Mouse (Mus musculus): ENCODE data around the gene Mrpl22. TPM values are rescaled to one million over a fixed set of nuclear protein-coding genes. Genes with fewer than 3 reads are reported as not detected.
A peak's percentile ranks its signal among the peaks of the same experiment; 100 is the strongest.

Gene Mrpl22
- polyA plus RNA-seq, 1 experiment from 2014 or later: 117 TPM

- H3K4me3 ChIP-seq (ENCODE audit: low read depth, low read length): no peak overlapping the region
- H3K27ac ChIP-seq (ENCODE audit: low read depth, low read length): no peak overlapping the region
Measured at GRCm38 (mm10) chr11:58135296-58135695, 36.2 kb upstream of the Mrpl22 start.

GRCm38 (mm10) chr11:58136677-58137076, 34.8 kb upstream of the Mrpl22 start:
- no peak overlapping the region for H3K9ac ChIP-seq (ENCODE audit: low read depth, low read length)
- no peak for ATAC-seq (ENCODE audit: low FRiP score)
- no peak overlapping the region for H3K27ac ChIP-seq (ENCODE audit: low read depth, low read length)
- H3K4me1 ChIP-seq (replicated peaks; ENCODE audit: control insufficient read depth, insufficient read depth, low read length): no peaks in the 10 kb centered on the region
- no peak overlapping the region for H3K4me3 ChIP-seq (ENCODE audit: low read depth, low read length)
- DNase-seq (ENCODE audit: low spot score): no peak
- WGBS: 95% methylated on average over 6 of the region's 6 CpGs
- peaks cover 9% of the 10 kb centered on the region for H3K36me3 ChIP-seq (ENCODE audit: control insufficient read depth, insufficient read depth, low read length)
- no peaks in the 10 kb centered on the region for H3K9me3 ChIP-seq (ENCODE audit: control insufficient read depth, low read length)
- H3K4me2 ChIP-seq (replicated peaks; ENCODE audit: low read depth, low read length): no peak overlapping the region
- no peaks in the 10 kb centered on the region for H3K27me3 ChIP-seq (ENCODE audit: control insufficient read depth, insufficient read depth, low read length)

More at GRCm38 (mm10) chr11:58135296-58135695, 36.2 kb upstream of the Mrpl22 start:
- Histone ChIP-seq H3K4me1 (replicated peaks; ENCODE audit: control insufficient read depth, insufficient read depth, low read length) (no peaks in the 10 kb centered on the region), H3K9me3 (ENCODE audit: control insufficient read depth, low read length) (no peaks in the 10 kb centered on the region), H3K36me3 (ENCODE audit: control insufficient read depth, insufficient read depth, low read length) (0 out of 2 replicates have a peak, but pooled peaks cover 7% of the 10 kb centered on the region), H3K9ac (ENCODE audit: low read depth, low read length) (no peak overlapping the region), H3K4me2 (replicated peaks; ENCODE audit: low read depth, low read length) (no peak overlapping the region), H3K27me3 (ENCODE audit: control insufficient read depth, insufficient read depth, low read length) (no peaks in the 10 kb centered on the region)
- no peak for ATAC-seq (ENCODE audit: low FRiP score)
- DNase-seq (ENCODE audit: low spot score): no peak

- WGBS: 77% methylated on average over 11 of the region's 11 CpGs
- H3K27ac ChIP-seq (ENCODE audit: low read depth, low read length): 0 out of 2 replicates have a peak overlapping the region, but pooled peaks have one; percentile 18
- ATAC-seq (ENCODE audit: low FRiP score): no peak
Measured at GRCm38 (mm10) chr11:58138821-58139220, 32.6 kb upstream of the Mrpl22 start.

DNA sequence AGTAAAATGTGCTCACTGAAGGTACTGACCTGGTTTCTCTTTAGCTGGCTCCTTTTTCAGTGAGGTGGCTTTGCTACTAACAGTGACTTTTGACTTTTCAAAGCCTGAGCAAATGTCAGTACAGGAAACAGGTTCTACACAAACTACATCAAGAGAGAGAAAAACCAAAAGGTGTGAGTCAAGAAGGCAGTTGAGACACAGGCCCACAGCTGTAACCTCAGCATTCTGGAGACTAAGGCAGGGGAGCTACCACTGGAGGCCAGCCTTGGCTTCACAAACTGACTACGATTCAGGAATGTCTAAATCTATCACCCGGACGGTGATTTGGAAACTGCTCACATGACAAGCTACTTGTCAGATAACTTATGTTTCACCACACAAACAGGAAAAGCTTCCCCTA, 32.0 kb upstream of the Mrpl22 start:
- H3K27me3 ChIP-seq (ENCODE audit: control insufficient read depth, insufficient read depth, low read length): no peaks in the 10 kb centered on the region
- ATAC-seq (ENCODE audit: low FRiP score) (no peak), DNase-seq (ENCODE audit: low spot score) (no peak)
- peaks cover 9% of the 10 kb centered on the region for H3K36me3 ChIP-seq (ENCODE audit: control insufficient read depth, insufficient read depth, low read length)
- no peaks in the 10 kb centered on the region for H3K9me3 ChIP-seq (ENCODE audit: control insufficient read depth, low read length)
- H3K27ac ChIP-seq (ENCODE audit: low read depth, low read length): no peak overlapping the region
- H3K4me1 ChIP-seq (replicated peaks; ENCODE audit: control insufficient read depth, insufficient read depth, low read length): no peaks in the 10 kb centered on the region
- 89% methylated on average over 3 of the region's 3 CpGs for WGBS
- no peak overlapping the region for H3K9ac ChIP-seq (ENCODE audit: low read depth, low read length)
- no peak overlapping the region for H3K4me3 ChIP-seq (ENCODE audit: low read depth, low read length)
- H3K4me2 ChIP-seq (replicated peaks; ENCODE audit: low read depth, low read length): no peak overlapping the region

More at GRCm38 (mm10) chr11:58138821-58139220, 32.6 kb upstream of the Mrpl22 start:
- Histone ChIP-seq H3K9me3 (ENCODE audit: control insufficient read depth, low read length) (no peaks in the 10 kb centered on the region), H3K9ac (ENCODE audit: low read depth, low read length) (no peak overlapping the region), H3K4me2 (replicated peaks; ENCODE audit: low read depth, low read length) (no peak overlapping the region), H3K4me1 (replicated peaks; ENCODE audit: control insufficient read depth, insufficient read depth, low read length) (no peaks in the 10 kb centered on the region), H3K4me3 (ENCODE audit: low read depth, low read length) (no peak overlapping the region), H3K27me3 (ENCODE audit: control insufficient read depth, insufficient read depth, low read length) (no peaks in the 10 kb centered on the region), H3K36me3 (ENCODE audit: control insufficient read depth, insufficient read depth, low read length) (peaks cover 9% of the 10 kb centered on the region)
- peak; percentile 4 for DNase-seq (ENCODE audit: low spot score)

- H3K9me3 ChIP-seq (ENCODE audit: control insufficient read depth, low read length): no peaks in the 10 kb centered on the region
- H3K4me1 ChIP-seq (replicated peaks; ENCODE audit: control insufficient read depth, insufficient read depth, low read length): no peaks in the 10 kb centered on the region
- H3K36me3 ChIP-seq (ENCODE audit: control insufficient read depth, insufficient read depth, low read length): peaks cover 12% of the 10 kb centered on the region
- no peak overlapping the region for H3K4me3 ChIP-seq (ENCODE audit: low read depth, low read length)
- no peak overlapping the region for H3K9ac ChIP-seq (ENCODE audit: low read depth, low read length)
- ATAC-seq (ENCODE audit: low FRiP score): no peak
- no peak overlapping the region for H3K27ac ChIP-seq (ENCODE audit: low read depth, low read length)
- H3K27me3 ChIP-seq (ENCODE audit: control insufficient read depth, insufficient read depth, low read length): no peaks in the 10 kb centered on the region
- no peak overlapping the region for H3K4me2 ChIP-seq (replicated peaks; ENCODE audit: low read depth, low read length)
- 90% methylated on average over 9 of the region's 9 CpGs for WGBS
- no peak for DNase-seq (ENCODE audit: low spot score)
Measured at GRCm38 (mm10) chr11:58143704-58144426, 27.6 kb upstream of the Mrpl22 start.

DNA sequence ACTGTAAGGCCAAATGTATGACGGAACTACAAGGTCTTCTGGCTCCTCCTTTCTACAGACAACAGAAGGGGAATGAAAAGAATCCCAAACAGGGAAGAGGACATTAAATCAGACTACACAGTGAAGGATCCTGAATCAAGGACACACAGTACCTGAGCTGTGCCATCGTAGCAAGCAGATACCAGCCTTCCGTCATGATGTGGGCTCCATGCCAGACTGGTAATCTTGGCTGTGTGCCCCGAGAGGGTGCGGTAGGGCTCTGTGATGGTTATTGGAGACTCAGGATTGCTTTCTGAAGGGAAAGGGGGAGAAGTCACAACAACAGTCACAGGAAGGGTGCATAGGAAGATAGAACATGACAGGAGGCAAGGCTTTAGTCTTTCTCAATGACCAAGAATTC, 25.2 kb upstream of the Mrpl22 start:
- Histone ChIP-seq H3K27ac (ENCODE audit: low read depth, low read length) (no peak overlapping the region), H3K4me3 (ENCODE audit: low read depth, low read length) (no peak overlapping the region), H3K27me3 (ENCODE audit: control insufficient read depth, insufficient read depth, low read length) (no peaks in the 10 kb centered on the region), H3K4me1 (replicated peaks; ENCODE audit: control insufficient read depth, insufficient read depth, low read length) (no peaks in the 10 kb centered on the region), H3K9me3 (ENCODE audit: control insufficient read depth, low read length) (no peaks in the 10 kb centered on the region), H3K36me3 (ENCODE audit: control insufficient read depth, insufficient read depth, low read length) (peaks cover 7% of the 10 kb centered on the region; the same call in 1 of the 2 replicates), H3K4me2 (replicated peaks; ENCODE audit: low read depth, low read length) (no peak overlapping the region), H3K9ac (ENCODE audit: low read depth, low read length) (no peak overlapping the region)
- no peak for DNase-seq (ENCODE audit: low spot score)
- no peak for ATAC-seq (ENCODE audit: low FRiP score)
- WGBS: 95% methylated on average over 5 of the region's 5 CpGs

GRCm38 (mm10) chr11:58155458-58155857, 16.0 kb upstream of the Mrpl22 start:
- Histone ChIP-seq H3K4me2 (replicated peaks; ENCODE audit: low read depth, low read length) (no peak overlapping the region), H3K9me3 (ENCODE audit: control insufficient read depth, low read length) (no peaks in the 10 kb centered on the region), H3K27me3 (ENCODE audit: control insufficient read depth, insufficient read depth, low read length) (no peaks in the 10 kb centered on the region), H3K9ac (ENCODE audit: low read depth, low read length) (no peak overlapping the region), H3K36me3 (ENCODE audit: control insufficient read depth, insufficient read depth, low read length) (0 out of 2 replicates have a peak, but pooled peaks cover 3% of the 10 kb centered on the region), H3K4me3 (ENCODE audit: low read depth, low read length) (no peak overlapping the region), H3K4me1 (replicated peaks; ENCODE audit: control insufficient read depth, insufficient read depth, low read length) (no peaks in the 10 kb centered on the region), H3K27ac (ENCODE audit: low read depth, low read length) (no peak overlapping the region)
- WGBS: 95% methylated on average over 9 of the region's 9 CpGs
- ATAC-seq (ENCODE audit: low FRiP score): no peak
- DNase-seq (ENCODE audit: low spot score): no peak

DNA sequence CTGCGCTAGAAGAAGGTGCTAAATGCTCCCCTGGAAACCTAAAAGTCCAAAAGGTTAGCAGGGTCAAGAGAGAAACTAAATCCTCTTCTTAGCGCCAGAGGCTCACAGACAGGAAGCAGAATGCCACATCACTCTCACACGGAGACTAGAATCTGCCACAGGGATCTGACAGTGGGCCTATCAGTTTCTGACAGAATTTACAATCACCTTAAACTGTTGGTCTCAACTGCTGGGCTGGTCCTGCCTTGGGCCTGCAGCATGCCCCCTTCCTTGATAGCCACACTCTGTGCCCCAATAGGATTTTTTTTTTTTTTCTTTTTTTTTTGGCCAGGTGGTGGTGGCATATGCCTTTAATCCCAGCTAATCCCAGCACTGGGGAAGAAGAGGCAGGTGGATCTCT, 14.6 kb upstream of the Mrpl22 start:
- H3K9ac ChIP-seq (ENCODE audit: low read depth, low read length): no peak overlapping the region
- no peaks in the 10 kb centered on the region for H3K4me1 ChIP-seq (replicated peaks; ENCODE audit: control insufficient read depth, insufficient read depth, low read length)
- no peak overlapping the region for H3K4me2 ChIP-seq (replicated peaks; ENCODE audit: low read depth, low read length)
- no peaks in the 10 kb centered on the region for H3K27me3 ChIP-seq (ENCODE audit: control insufficient read depth, insufficient read depth, low read length)
- H3K4me3 ChIP-seq (ENCODE audit: low read depth, low read length): no peak overlapping the region
- DNase-seq (ENCODE audit: low spot score) (no peak), ATAC-seq (ENCODE audit: low FRiP score) (no peak)
- 0 out of 2 replicates have a peak, but pooled peaks cover 3% of the 10 kb centered on the region for H3K36me3 ChIP-seq (ENCODE audit: control insufficient read depth, insufficient read depth, low read length)
- H3K9me3 ChIP-seq (ENCODE audit: control insufficient read depth, low read length): no peaks in the 10 kb centered on the region
- WGBS: 82% methylated on average over 3 of the region's 3 CpGs
- H3K27ac ChIP-seq (ENCODE audit: low read depth, low read length): no peak overlapping the region

- Histone ChIP-seq H3K9me3 (ENCODE audit: control insufficient read depth, low read length) (no peaks in the 10 kb centered on the region), H3K27me3 (ENCODE audit: control insufficient read depth, insufficient read depth, low read length) (no peaks in the 10 kb centered on the region), H3K4me1 (replicated peaks; ENCODE audit: control insufficient read depth, insufficient read depth, low read length) (no peaks in the 10 kb centered on the region), H3K36me3 (ENCODE audit: control insufficient read depth, insufficient read depth, low read length) (peaks cover 3% of the 10 kb centered on the region; the same call in 1 of the 2 replicates), H3K4me2 (replicated peaks; ENCODE audit: low read depth, low read length) (no peak overlapping the region), H3K4me3 (ENCODE audit: low read depth, low read length) (no peak overlapping the region), H3K9ac (ENCODE audit: low read depth, low read length) (no peak overlapping the region), H3K27ac (ENCODE audit: low read depth, low read length) (no peak overlapping the region)
- DNase-seq (ENCODE audit: low spot score) (peak; percentile 9), ATAC-seq (ENCODE audit: low FRiP score) (no peak)
- WGBS: 96% methylated on average over 2 of the region's 2 CpGs
Measured at GRCm38 (mm10) chr11:58165072-58165471, 6.4 kb upstream of the Mrpl22 start.
